Mouse (Mus musculus): ENCODE data around the gene Tns3. TPM values are rescaled to one million over a fixed set of nuclear protein-coding genes. Genes with fewer than 3 reads are reported as not detected.

Tns3 gene
- total RNA-seq, 4 experiments from 2014 or later: 4.4 to 8.4 (median 6.1) TPM

DNA sequence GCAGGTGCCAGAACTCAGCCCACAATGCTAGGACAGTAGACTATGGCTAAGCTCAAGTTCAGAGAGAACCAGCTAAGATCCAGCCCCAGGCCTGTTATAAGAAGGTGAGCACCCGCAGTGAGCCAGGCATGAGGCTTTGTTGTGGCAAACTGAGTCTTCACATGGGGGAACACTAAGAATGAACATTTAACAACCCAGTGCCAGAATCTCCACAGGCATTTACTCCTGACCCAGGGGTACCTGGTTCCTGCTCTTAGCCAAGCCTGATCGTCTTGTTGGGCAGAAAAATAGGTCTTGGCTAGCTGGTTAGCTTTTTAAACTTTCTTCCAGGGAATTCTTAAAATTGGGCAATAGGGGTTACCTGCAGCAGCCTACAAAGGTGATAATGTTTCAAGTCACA lies 184.5 kb downstream of the Tns3 start:
- DNase-seq (ENCODE audit: low spot score in 2 of 2): no peak

DNA sequence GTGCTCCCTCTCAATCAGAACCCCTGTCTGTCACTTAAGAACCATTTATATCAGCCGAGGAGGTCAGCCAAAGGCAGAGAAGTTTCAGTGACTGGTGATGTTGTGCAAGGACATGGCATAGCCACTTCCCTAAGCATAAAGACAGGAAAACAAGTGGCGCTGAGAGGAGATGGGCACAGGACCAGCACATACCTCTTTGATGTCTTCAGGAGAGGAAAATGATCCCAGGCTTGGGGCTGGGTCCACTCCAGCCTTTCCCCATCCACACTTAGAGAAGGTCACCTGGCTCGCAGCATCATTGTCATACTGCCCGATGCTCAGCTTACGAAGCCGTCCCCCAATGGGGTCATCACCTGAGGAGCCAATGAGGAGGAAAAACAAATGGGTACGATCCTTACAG lies 185.0 kb downstream of the Tns3 start:
- DNase-seq (ENCODE audit: low spot score in 2 of 2): peak in 1 of 2 experiments; percentile 44

GRCm38 (mm10) chr11:8473616-8474015 lies 190.7 kb downstream of the Tns3 start:
- DNase-seq (ENCODE audit: low spot score in 2 of 2): no peak

- no peak for DNase-seq (ENCODE audit: low spot score in 2 of 2)
These were observed 191.9 kb downstream of the Tns3 start for GRCm38 (mm10) chr11:8472439-8472838.

DNA sequence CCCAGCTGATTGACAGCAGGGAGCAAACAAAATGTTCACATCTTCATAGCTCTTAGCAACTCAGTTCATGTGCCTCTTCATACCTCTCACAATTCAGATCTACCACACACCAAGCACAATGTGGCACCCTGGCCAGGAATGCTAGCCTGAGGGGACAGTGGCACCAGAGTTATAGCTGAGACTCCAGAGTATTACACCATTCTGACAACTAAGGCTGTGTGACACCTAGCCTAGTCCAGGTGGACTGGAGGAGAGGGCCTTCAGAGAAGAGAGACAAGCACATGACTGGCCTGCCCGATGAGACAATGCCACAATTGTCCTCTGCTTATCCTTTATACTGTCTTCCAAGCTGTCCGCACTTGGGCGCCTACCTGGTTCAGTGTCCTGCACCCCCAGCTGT lies 192.8 kb downstream of the Tns3 start:
- no peak for DNase-seq (ENCODE audit: low spot score in 2 of 2)

DNA sequence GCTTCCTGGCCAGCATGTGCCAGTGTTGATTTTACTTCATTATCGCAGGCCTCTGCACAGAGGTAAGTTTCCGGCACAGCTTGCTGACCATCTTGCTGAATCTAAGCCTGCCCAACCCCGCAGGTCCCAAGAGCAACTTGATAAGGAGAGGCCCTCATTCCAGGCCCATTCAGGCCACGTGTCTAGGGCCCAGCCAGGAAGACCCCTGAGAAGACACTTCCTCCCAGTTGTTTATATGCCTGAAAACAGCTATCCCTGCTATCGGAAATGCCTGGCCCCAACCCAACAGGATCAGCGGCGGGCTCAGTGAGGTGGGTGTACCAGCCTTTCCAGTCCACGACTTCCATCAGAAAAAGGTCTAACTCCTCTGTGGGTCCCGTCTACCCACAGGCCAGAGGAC lies 194.8 kb downstream of the Tns3 start:
- DNase-seq (ENCODE audit: low spot score in 2 of 2): no peak

- DNase-seq (ENCODE audit: low spot score in 2 of 2): peak; percentile 28 to 57
These were observed 195.9 kb downstream of the Tns3 start for GRCm38 (mm10) chr11:8468161-8469091.

GRCm38 (mm10) chr11:8467403-8468160 lies 196.8 kb downstream of the Tns3 start:
- no peak for DNase-seq (ENCODE audit: low spot score in 2 of 2)

- no peak for DNase-seq (ENCODE audit: low spot score in 2 of 2)
These were observed 200.5 kb downstream of the Tns3 start for GRCm38 (mm10) chr11:8463866-8464265.

DNA sequence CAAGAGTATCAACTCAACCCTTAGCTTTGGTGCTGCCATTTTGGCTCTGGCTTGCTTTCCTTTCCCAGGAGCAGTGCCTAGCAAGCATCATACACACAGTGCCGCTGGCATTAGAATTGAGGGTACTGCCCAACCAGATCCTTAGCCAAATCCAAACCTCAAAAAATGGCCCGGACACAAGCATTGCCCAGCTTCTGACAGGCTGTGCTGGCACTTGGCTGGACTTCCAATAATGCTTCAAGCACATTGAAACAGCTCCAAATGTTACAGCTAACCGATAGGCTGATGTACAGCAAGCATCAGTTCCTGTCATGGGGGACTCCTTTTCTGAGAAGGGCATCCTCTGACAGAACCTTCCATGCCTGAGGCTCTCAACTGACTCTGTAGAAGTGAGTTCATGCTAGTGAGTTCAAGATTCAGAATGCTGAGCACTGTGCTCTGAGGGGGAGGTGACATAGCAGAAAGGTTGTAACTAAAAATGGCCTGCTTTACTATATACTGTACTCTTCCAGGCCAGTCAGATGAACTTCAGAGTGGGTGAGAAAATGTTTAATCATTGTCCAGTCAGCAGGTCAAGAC lies 201.4 kb downstream of the Tns3 start:
- DNase-seq (ENCODE audit: low spot score in 2 of 2): no peak

DNA sequence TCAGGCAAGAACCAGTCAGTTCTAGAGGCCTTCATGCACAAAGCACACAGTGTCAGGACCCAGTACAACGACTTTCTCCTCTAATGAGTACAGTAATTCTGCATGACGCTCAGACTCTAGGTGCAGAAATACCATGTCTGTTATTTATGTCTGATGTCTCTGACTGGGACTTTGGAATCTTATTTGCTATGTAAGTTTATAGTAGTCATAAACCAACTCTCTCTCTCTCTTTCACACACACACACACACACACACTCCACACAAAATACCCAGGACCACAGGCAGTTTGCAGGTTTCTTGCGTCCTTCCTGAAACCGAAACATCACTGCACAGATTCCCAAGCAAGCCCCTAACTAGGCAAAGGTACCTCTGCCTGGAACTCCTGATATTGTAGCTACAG lies 203.5 kb downstream of the Tns3 start:
- no peak for DNase-seq (ENCODE audit: low spot score in 2 of 2)

DNA sequence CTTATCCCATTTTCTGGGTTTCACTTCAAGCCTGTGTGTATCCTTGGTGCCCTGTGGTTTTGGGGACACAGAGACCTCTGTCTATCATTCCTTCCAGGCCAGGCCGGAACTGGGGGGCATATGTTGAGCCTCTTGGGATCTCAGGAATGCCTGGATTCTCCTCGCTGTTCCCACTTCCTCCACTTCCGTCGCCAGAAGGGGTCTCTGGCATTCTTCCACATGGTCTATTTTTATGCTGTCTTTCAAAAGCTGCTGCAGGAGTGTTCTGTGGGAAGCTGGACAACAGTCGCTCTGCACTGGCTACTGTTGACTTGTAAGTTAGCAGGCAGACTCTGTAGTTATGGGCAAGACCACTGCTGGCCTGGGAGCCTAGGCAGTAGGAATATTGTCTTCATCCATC lies 206.4 kb downstream of the Tns3 start:
- no peak for DNase-seq (ENCODE audit: low spot score in 2 of 2)

GRCm38 (mm10) chr11:8456586-8457285 lies 207.6 kb downstream of the Tns3 start:
- no peak for DNase-seq (ENCODE audit: low spot score in 2 of 2)

DNA sequence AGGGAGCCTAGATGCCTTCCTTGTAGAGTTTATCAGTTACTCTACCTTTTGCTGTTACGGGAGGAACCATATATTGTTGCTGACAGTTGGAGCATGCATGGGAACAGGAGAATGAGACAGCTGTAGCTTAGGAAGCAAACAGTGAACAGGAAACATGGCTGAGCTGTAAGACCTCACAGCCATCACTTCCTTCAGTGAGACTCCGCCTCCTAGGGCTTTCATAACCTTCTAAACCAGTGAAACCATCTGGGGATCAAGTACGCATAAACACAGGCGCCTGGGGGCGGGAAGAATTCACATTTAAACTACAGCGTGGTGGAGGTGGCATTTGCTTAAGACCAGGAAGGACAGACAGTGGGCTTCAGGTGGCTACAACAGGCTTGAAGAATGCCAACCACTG lies 208.7 kb downstream of the Tns3 start:
- no peak for DNase-seq (ENCODE audit: low spot score in 2 of 2)

- DNase-seq (ENCODE audit: low spot score in 2 of 2): no peak
These were observed 211.1 kb downstream of the Tns3 start for GRCm38 (mm10) chr11:8453252-8453651.

- no peak for DNase-seq (ENCODE audit: low spot score in 2 of 2)
These were observed 212.6 kb downstream of the Tns3 start for GRCm38 (mm10) chr11:8451597-8452201.

GRCm38 (mm10) chr11:8450540-8450939 lies 213.8 kb downstream of the Tns3 start:
- DNase-seq (ENCODE audit: low spot score in 2 of 2): no peak

- DNase-seq (ENCODE audit: low spot score in 2 of 2): peak; percentile 36 to 38
These were observed 218.4 kb downstream of the Tns3 start for GRCm38 (mm10) chr11:8445915-8446356.

GRCm38 (mm10) chr11:8444759-8445422 lies 219.4 kb downstream of the Tns3 start:
- no peak for DNase-seq (ENCODE audit: low spot score in 2 of 2)

GRCm38 (mm10) chr11:8443539-8444292 lies 220.6 kb downstream of the Tns3 start:
- peak in 1 of 2 experiments; percentile 29 for DNase-seq (ENCODE audit: low spot score in 2 of 2)
